Mouse (Mus musculus): ENCODE measurements around the gene Bak1. TPM values are rescaled to one million over a fixed set of nuclear protein-coding genes. Genes with fewer than 3 reads are reported as not detected.

Bak1 gene
- total and polyA plus RNA-seq, 3 experiments, result 75.4 to 150 TPM; not detected in 1

- TF ChIP-seq MAZ (IDR thresholded peaks at IDR 0.05; ENCODE audit: low read depth, low read length), result no peak
- no peaks in the 10 kb centered on the region for H3K36me3 ChIP-seq (ENCODE audit: control insufficient read depth in 1 of 2, insufficient read depth in 2 of 2, low read length in 2 of 2)
- no peak overlapping the region for H3K4me3 ChIP-seq (ENCODE audit: control insufficient read depth in 1 of 2, insufficient read depth in 1 of 2, low read depth in 2 of 2, low read length in 2 of 2)
- H3K27ac ChIP-seq (ENCODE audit: control insufficient read depth, low read depth, low read length), result no peak overlapping the region
- no peaks in the 10 kb centered on the region for H3K4me1 ChIP-seq (ENCODE audit: control insufficient read depth in 1 of 2, insufficient read depth in 2 of 2, low read length in 2 of 2)
- H3K79me2 ChIP-seq (ENCODE audit: control insufficient read depth, insufficient read depth, low read length, poor library complexity), result no peaks in the 10 kb centered on the region
- H3K27me3 ChIP-seq (ENCODE audit: control insufficient read depth in 1 of 2, insufficient read depth in 2 of 2, low read length in 2 of 2), result no peaks in the 10 kb centered on the region; a peak in 1 of 4 replicates
- no peaks in the 10 kb centered on the region for H3K9me3 ChIP-seq (replicated peaks; ENCODE audit: insufficient read depth, low read length)
- H3K9ac ChIP-seq (ENCODE audit: control insufficient read depth, low read depth, low read length, poor library complexity, severe bottlenecking), result no peak overlapping the region
- DNase-seq (ENCODE audit: low read depth, low spot score), result no peak
These were observed 45.0 kb upstream of the Bak1 start for GRCm38 (mm10) chr17:27073778-27074177.

GRCm38 (mm10) chr17:27073126-27073525 is 44.3 kb upstream of the Bak1 start:
- Histone ChIP-seq H3K79me2 (ENCODE audit: control insufficient read depth, insufficient read depth, low read length, poor library complexity) (no peaks in the 10 kb centered on the region), H3K36me3 (ENCODE audit: control insufficient read depth in 1 of 2, insufficient read depth in 2 of 2, low read length in 2 of 2) (no peaks in the 10 kb centered on the region), H3K4me1 (ENCODE audit: control insufficient read depth in 1 of 2, insufficient read depth in 2 of 2, low read length in 2 of 2) (no peaks in the 10 kb centered on the region), H3K4me3 (ENCODE audit: control insufficient read depth in 1 of 2, insufficient read depth in 1 of 2, low read depth in 2 of 2, low read length in 2 of 2) (no peak overlapping the region), H3K9ac (ENCODE audit: control insufficient read depth, low read depth, low read length, poor library complexity, severe bottlenecking) (no peak overlapping the region), H3K27ac (ENCODE audit: control insufficient read depth, low read depth, low read length) (no peak overlapping the region), H3K27me3 (ENCODE audit: control insufficient read depth in 1 of 2, insufficient read depth in 2 of 2, low read length in 2 of 2) (no peaks in the 10 kb centered on the region; a peak in 1 of 4 replicates), H3K9me3 (replicated peaks; ENCODE audit: insufficient read depth, low read length) (no peaks in the 10 kb centered on the region)
- no peak for TF ChIP-seq ZNF384 (IDR thresholded peaks at IDR 0.05; ENCODE audit: low read depth, low read length)
- no peak for DNase-seq (ENCODE audit: low read depth, low spot score)

GRCm38 (mm10) chr17:27072363-27072762 is 43.6 kb upstream of the Bak1 start:
- Histone ChIP-seq H3K9ac (ENCODE audit: control insufficient read depth, low read depth, low read length, poor library complexity, severe bottlenecking) (no peak overlapping the region), H3K4me1 (ENCODE audit: control insufficient read depth in 1 of 2, insufficient read depth in 2 of 2, low read length in 2 of 2) (peaks cover 0 to 1% of the 10 kb centered on the region in 2 experiments; a peak in 1 of 4 replicates), H3K36me3 (ENCODE audit: control insufficient read depth in 1 of 2, insufficient read depth in 2 of 2, low read length in 2 of 2) (peaks cover 0 to 1% of the 10 kb centered on the region in 2 experiments; a peak in 1 of 4 replicates), H3K27me3 (ENCODE audit: control insufficient read depth in 1 of 2, insufficient read depth in 2 of 2, low read length in 2 of 2) (no peaks in the 10 kb centered on the region), H3K9me3 (replicated peaks; ENCODE audit: insufficient read depth, low read length) (no peaks in the 10 kb centered on the region), H3K27ac (ENCODE audit: control insufficient read depth, low read depth, low read length) (no peak overlapping the region), H3K79me2 (ENCODE audit: control insufficient read depth, insufficient read depth, low read length, poor library complexity) (no peaks in the 10 kb centered on the region), H3K4me3 (ENCODE audit: control insufficient read depth in 1 of 2, insufficient read depth in 1 of 2, low read depth in 2 of 2, low read length in 2 of 2) (no peak overlapping the region)
- no peak for DNase-seq (ENCODE audit: low read depth, low spot score)
- TF ChIP-seq CHD2 (IDR thresholded peaks at IDR 0.05; ENCODE audit: low read length) (no peak), MAFK (IDR thresholded peaks at IDR 0.05; ENCODE audit: borderline replicate concordance, low read depth, low read length) (no peak), KAT2A (conservative IDR thresholded peaks at IDR 0.05; ENCODE audit: low read depth, low read length) (no peak), NELFE (IDR thresholded peaks at IDR 0.05; ENCODE audit: low read depth, low read length) (no peak), MAZ (IDR thresholded peaks at IDR 0.05; ENCODE audit: low read depth, low read length) (no peak), GABPA (IDR thresholded peaks at IDR 0.05; ENCODE audit: low read depth, low read length) (no peak), USF1 (IDR thresholded peaks at IDR 0.05; ENCODE audit: low read depth, low read length) (no peak), POLR2AphosphoS2 (IDR thresholded peaks at IDR 0.05; ENCODE audit: low read length) (no peak), ZNF384 (IDR thresholded peaks at IDR 0.05; ENCODE audit: low read depth, low read length) (no peak), TAL1 (IDR thresholded peaks at IDR 0.05; ENCODE audit: low read length) (no peak), ELF1 (IDR thresholded peaks at IDR 0.05; ENCODE audit: low read depth, low read length) (no peak), E2F4 (IDR thresholded peaks at IDR 0.05; ENCODE audit: borderline replicate concordance, low read depth, low read length) (no peak), JUND (IDR thresholded peaks at IDR 0.05; ENCODE audit: low read depth, low read length) (no peak), BHLHE40 (IDR thresholded peaks at IDR 0.05; ENCODE audit: borderline replicate concordance, low read depth, low read length) (no peak), ZC3H11A (IDR thresholded peaks at IDR 0.05; ENCODE audit: low read depth, low read length) (no peak), TBP (IDR thresholded peaks at IDR 0.05; ENCODE audit: low read depth, low read length) (no peak), CHD1 (IDR thresholded peaks at IDR 0.05; ENCODE audit: low read depth, low read length) (no peak), POLR2A (IDR thresholded peaks at IDR 0.05; ENCODE audit: control insufficient read depth in 1 of 2, insufficient read depth in 1 of 2, low read depth in 1 of 2, low read length in 2 of 2, poor library complexity in 1 of 2) (no peak), HCFC1 (IDR thresholded peaks at IDR 0.05; ENCODE audit: low read depth, low read length) (no peak)

Data from MEL (cell line).